Mouse (Mus musculus): Measurements from ENCODE around the gene Pdk2.

Pdk2 gene

DNA sequence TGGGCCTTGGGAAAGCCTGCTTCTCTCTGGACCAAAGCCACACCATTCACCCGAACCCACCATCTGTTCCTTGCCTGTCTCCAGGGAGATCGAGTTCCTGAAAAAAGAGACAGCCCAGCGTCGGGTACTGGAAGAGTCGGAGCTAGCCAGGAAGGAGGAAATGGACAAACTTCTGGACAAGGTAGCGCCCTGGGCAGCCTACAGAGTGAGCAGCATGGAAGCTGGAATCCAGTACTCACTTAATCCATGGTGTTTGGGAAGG, 36.3 kb downstream of the Pdk2 start:
- DNase-seq (ENCODE audit: inconsistent age in 2 of 2, low spot score in 1 of 2), result no peak

DNA sequence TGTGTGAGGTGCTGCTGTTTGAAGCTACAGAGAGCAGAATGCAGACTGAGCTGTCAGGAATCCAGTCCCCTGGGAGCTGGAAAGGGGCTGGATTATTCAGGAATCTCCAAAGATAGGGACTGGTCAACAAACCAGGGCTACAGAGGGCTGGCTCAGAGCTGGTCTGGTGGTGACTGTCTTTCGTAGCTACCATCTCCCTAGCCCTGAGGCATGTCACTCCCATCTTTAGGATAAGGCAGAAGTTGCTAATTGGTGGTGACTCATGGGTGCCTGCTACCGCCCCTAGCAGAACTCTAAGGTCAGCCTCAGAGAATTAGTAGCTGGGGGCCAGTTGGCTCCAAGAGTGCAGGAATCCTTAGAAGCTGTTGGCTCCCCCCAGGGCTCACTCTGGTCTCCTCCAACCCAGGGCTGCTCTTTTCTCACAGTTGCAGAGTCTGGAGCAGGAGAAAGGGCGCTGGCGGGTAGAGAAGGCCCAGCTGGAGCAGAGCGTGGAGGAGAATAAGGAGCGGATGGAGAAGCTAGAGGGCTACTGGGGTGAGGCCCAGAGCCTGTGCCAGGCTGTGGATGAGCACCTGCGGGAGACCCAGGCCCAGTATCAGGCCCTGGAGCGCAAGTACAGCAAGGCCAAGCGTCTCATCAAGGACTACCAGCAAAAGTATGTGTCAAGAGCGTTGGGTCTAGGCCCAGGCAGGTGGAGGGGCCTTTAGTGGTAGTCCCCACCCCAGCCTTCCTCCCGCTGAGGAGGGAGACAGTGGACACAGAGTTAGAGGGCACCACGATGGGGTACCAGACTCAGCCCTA, 36.8 kb downstream of the Pdk2 start:
- DNase-seq (ENCODE audit: inconsistent age in 2 of 2, low spot score in 1 of 2), result peak; percentile 35 to 61

DNA sequence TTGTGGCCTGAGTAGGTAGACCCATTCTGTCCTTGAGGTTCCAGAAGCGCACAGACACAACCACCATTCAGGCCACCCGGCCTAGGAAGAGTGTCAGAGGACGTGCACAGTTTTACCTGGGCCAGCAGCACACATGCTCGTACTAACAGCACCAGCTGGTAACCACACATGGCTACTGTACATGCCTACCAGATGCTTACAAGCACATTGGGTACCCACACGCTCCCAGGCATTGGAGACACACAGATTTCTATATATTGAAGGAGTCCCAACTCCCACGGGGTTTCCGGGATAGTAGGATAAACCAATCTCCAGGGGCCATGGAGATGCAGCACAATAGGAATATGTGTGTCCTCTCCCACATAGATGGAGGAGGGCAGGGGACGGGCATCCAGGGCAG, 38.4 kb downstream of the Pdk2 start:
- DNase-seq (ENCODE audit: inconsistent age in 2 of 2, low spot score in 1 of 2), result no peak

DNA sequence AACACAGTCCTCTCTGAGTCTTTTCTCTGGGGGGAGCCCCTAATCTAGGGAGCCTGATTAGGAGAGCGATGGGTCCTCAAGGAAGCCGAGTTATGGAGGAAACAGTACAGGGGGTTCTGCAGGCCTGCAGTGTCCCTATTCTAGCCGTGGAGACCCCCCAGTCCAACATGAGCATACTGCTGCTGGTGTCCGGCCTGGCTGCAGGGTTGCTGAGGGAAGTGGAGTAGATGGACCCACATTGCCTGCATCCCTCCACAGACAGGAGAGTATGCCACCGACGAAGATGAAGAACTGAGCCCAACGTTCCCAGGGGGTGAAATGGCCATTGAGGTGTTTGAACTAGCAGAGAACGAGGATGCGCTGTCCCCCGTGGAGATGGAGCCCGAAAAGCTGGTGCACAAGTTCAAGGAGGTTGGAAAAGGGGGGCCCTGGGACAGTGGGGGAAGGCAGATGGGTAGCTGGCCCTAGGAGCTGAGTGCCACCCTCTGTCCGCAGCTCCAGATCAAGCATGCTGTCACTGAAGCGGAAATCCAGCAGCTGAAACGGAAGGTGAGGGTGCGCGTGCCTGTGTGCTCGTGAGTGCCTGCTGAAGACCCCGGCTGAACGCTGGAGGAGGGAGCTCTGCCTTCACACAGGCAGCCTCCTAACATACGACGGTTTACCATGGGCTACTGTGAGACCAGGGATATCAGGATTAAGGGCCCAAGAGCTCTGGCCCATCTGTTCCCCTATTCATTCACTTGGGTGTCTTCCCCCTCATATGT, 39.4 kb downstream of the Pdk2 start:
- peak; percentile 19 to 31 for DNase-seq (ENCODE audit: inconsistent age in 2 of 2, low spot score in 1 of 2)

DNA sequence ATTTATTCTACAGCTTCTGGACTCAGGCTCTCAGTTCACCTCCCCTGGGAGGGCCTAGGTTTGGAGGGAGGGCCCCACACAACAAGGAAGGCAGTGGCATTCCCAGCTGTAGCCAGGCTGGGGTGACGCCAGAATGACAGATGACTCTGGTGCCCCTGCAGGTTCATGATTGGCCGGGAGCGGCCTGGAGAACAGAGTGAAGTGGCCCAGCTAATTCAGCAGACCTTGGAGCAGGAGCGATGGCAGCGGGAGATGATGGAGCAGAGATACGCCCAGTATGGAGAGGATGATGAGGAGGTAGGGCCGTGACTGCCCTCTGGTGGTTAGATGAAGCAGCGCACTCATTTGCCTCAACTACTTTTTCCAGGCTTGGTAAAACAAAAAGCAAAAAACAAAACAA, 40.1 kb downstream of the Pdk2 start:
- DNase-seq (ENCODE audit: inconsistent age in 2 of 2, low spot score in 1 of 2), result peak; percentile 88 to 93

DNA sequence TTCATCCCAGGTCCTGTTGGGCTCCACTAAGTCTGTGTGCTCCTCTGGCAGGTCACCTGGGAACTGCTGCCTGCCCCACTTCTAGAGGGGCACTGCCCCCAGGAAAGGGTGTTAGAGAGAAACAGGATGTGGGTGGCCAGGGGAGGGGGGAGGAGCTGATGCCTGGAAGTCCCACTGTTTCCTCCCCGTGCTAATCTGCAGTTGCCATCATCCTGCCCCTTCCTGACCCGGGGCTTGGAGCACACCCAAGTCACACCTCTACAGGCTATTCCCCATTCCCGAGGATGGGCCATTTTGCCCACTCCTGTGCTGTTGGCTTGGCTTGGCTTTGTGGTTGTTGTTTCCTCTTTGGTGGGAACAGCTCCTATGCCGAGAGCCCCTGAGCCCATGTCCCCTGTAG, 40.6 kb downstream of the Pdk2 start:
- peak; percentile 66 to 79 for DNase-seq (ENCODE audit: inconsistent age in 2 of 2, low spot score in 1 of 2)

DNA sequence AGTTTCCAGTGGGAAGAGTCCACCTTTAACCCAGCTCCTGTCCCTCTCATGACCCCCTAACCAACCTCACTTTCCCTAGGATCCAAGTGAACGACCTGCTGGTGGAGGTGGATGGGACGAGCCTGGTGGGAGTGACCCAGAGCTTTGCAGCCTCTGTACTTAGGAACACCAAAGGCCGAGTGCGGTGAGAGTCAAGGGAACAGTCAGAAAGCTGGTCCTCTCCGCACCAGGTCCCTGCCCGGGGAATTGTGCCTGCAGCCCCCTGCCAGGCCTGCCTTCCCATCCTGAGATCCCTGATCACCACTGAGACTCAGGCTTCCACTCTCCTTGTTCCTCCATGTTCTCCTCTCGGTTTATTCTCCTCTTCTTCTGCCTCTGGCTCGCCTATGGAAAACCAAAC, 41.0 kb downstream of the Pdk2 start:
- no peak for DNase-seq (ENCODE audit: inconsistent age in 2 of 2, low spot score in 1 of 2)

DNA sequence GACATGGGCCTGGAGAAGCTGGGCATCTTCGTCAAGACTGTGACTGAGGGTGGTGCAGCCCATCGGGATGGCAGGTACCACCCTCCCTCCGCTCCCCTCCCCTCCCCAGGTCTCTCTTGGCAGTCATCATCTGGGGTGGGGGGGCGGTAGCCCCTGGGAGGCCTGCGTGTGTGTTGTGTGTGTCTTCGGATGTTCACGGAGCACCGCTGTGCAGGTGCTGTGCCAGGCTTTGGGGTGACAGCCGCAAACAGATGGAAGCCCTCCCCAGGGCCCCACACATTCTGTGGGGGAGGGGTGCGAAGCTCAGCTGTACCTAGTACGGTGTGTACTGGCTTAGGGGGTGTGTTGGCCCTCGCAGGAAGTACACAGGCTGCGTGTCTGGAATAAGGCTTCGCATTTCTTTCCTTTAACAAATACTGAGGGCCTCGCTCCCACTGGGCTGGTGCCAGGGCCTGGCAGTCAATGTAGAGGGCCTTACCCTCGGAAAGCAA, 43.1 kb downstream of the Pdk2 start:
- peak; percentile 31 to 47 for DNase-seq (ENCODE audit: inconsistent age in 2 of 2, low spot score in 1 of 2)

DNA sequence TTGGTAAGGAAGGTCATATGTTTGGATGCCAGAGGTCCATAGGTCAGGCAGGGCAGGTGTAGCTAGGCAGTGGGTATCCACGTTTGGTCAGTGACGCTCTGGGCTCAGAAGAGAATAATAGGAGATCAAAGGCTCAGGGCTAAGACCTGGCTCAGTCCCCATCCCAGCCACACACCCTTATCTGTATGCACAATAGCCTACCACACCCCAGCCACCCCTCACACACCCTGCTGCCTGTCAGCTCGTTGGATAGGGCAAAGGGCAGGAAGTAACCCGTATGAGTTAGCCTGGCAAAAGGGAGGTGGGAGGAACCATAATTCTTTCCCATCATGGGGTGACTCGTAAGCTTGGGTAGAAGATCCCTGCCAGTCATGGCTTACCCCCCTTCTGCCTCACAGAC, 43.6 kb downstream of the Pdk2 start:
- peak in 1 of 2 experiments; percentile 26 for DNase-seq (ENCODE audit: inconsistent age in 2 of 2, low spot score in 1 of 2)

DNA sequence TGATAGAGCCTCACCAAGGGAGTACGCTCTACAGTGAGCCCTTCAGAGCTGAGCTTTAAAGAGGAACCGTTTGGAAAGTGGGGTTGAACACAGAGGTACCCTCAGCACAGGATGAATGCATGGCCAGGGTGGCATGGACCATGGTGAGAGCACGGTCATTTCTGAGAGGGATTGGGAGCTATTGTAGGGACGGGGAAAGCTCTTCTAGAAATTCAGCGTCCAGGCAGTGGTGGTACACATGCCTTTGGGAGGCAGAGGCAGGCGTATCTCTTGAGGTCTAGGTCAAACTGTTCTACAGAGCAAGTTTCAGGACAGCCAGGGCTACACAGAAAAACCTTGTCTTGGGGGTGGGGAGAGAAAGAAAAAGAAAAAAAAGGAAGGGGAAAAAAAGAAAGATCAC, 44.2 kb downstream of the Pdk2 start:
- DNase-seq (ENCODE audit: inconsistent age in 2 of 2, low spot score in 1 of 2), result peak in 1 of 2 experiments; percentile 28

DNA sequence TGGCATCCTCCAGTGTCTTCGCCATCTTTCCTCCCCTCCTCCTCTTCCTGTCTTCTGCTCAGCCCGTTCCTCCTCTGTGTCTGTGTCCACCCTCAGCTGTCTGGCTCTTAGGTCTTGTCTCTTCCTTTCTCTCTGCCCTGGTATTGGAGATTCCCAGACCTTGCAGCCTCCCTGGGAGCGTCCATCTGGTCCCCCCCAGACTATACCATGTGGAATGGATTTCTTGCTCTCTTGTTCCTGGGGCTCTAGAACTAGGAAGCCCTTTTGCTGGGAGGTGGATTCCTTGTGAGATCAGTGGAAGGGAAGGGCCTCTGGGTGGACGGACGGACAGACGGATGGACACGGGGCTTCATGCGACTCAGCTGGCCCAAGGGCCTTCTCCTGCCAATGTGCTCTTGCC, 45.1 kb downstream of the Pdk2 start:
- DNase-seq (ENCODE audit: inconsistent age in 2 of 2, low spot score in 1 of 2), result peak in 1 of 2 experiments; percentile 40

DNA sequence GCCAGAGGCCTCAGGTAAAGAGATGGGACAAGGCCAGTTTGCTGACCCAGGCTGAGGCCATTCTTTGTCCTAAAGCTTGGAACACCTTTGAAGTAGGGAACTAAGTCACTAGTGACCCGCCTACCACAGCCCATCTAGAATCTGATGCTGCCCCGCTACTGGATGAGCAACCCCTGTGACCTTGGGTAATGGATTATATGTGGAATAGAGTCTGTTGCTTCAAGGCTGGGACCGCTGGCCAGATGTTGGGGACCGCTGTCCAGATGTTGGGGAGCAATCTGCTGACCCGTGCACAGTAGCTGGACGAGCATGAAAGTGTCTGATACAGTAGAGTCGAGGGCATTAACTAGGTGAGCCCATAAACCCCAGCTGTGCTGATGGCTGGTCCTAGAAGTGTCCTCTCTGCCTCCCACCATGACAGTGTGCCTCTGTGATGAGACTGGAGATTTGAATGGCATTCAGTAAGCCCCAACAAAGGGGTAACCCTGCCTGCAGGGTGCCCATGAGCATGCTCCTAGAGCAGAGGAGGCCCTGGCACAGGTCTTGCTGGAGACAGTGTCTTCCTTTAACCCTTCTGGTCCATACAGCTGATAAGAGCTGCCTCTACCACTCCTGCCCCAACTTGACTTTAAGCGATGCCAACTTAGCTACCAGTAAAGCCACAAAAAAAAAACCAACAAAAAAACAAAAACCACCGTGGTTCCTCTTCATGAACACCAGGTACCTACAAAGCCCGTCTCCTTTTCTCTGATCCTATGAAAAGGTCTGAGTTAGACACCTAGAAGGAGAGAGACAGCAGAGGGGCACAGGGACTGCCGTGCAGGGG, 46.0 kb downstream of the Pdk2 start:
- peak in 1 of 2 experiments; percentile 57 for DNase-seq (ENCODE audit: inconsistent age in 2 of 2, low spot score in 1 of 2)

DNA sequence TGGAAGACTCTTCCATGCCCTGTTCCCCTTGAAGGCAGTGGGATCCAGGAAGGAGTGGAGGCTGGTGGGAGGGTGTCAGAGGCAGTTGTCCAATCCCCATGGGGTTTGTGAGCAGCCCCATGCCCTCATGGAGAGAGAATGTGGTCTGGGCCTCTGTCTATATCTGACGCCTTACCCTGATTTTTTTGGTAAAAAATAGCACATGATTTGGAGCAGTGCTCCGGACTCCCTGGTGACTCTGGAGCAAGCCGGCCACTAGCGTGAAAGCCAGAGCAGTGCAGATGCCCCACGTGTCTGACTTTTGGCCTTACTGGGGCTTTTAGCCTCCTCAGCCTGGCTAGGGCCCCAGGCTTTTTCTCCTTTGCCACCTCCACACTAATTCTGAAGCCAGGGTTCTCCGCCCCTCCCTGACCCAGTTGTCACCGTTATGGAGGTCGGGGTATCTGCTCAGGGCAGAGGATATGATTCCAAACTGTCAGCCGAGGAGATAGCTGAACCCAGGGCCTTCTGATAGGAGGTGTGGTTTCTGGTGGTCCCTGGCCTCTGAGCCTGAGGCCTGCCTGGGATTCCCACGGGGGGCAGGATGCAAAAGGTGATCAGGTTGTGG, 46.8 kb downstream of the Pdk2 start:
- DNase-seq (ENCODE audit: inconsistent age in 2 of 2, low spot score in 1 of 2), result peak; percentile 28 to 71

DNA sequence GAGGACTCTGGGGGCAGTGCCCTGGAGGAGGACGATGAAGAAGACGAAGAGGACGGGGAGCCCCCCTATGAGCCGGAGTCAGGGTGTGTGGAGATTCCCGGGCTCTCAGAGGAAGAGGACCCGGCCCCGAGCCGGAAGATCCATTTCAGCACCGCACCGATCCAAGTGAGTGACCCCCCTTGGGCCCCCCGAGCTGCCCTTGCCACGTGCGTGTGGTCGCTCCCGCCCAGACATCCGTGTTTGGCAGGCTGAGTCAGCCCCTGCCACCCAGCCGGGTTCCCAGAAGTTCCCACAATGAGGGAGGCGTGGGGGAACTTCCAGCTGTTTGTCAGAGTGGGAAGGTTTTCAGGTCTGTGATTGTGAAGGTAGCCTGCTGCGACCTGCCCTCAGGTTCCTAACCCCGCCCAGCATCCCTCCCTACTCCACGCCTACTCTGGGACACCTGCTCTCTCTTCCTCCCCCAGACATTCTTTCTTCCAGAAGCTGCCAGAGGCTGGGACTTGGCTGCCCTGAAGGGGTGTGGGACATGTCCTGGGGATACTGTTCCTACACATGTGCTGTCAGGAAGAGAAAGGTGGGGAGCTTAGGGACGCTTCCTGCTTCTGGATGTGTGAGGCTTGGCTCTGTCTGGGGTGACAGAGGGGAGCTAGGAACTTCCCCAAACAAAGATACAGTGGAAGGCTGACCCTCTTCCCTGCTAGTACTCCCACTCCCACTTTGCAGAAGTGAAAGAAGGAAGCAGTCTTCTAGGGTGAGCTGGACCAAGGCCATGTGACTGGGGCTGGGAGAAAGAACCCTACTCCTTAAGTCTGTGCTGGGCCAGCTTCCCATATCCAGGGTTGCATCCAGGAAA, 48.2 kb downstream of the Pdk2 start:
- peak; percentile 80 to 88 for DNase-seq (ENCODE audit: inconsistent age in 2 of 2, low spot score in 1 of 2)

DNA sequence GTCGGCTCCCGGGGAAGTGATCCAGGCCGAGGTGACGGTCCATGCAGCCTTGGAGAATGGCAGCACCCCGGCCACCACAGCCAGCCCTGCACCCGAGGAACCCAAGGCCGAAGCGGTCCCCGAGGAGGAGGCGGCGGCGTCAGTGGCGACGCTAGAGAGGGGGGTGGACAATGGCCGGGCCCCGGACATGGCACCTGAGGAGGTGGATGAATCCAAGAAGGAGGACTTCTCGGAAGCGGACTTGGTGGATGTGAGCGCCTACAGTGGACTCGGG, 48.7 kb downstream of the Pdk2 start:
- peak in 1 of 2 experiments; percentile 86 for DNase-seq (ENCODE audit: inconsistent age in 2 of 2, low spot score in 1 of 2)

DNA sequence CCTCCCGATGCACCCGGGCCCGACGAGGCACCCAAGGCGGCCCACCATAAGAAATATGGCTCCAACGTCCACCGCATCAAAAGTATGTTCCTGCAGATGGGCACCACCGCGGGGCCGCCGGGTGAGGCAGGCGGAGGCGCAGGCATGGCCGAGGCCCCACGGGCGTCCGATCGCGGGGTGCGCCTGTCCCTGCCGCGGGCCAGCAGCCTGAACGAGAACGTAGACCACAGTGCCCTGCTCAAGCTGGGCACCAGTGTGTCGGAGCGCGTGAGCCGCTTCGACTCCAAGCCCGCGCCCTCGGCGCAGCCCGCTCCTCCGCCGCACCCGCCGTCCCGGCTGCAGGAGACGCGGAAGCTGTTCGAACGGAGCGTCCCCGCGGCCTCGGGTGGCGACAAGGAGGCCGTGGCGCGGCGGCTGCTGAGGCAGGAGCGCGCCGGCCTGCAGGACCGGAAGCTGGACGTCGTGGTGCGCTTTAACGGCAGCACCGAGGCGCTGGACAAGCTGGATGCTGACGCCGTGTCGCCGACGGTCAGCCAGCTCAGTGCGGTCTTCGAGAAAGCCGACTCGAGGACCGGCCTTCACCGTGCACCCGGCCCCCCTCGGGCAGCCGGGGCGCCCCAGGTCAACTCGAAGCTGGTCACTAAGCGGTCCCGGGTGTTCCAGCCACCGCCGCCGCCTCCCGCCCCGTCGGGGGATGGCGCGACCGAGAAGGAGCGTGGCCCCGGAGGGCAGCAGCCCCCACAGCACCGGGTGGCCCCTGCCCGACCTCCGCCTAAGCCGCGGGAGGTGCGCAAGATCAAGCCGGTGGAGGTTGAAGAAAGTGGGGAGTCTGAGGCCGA, 49.3 kb downstream of the Pdk2 start:
- peak; percentile 71 to 88 for DNase-seq (ENCODE audit: inconsistent age in 2 of 2, low spot score in 1 of 2)

DNA sequence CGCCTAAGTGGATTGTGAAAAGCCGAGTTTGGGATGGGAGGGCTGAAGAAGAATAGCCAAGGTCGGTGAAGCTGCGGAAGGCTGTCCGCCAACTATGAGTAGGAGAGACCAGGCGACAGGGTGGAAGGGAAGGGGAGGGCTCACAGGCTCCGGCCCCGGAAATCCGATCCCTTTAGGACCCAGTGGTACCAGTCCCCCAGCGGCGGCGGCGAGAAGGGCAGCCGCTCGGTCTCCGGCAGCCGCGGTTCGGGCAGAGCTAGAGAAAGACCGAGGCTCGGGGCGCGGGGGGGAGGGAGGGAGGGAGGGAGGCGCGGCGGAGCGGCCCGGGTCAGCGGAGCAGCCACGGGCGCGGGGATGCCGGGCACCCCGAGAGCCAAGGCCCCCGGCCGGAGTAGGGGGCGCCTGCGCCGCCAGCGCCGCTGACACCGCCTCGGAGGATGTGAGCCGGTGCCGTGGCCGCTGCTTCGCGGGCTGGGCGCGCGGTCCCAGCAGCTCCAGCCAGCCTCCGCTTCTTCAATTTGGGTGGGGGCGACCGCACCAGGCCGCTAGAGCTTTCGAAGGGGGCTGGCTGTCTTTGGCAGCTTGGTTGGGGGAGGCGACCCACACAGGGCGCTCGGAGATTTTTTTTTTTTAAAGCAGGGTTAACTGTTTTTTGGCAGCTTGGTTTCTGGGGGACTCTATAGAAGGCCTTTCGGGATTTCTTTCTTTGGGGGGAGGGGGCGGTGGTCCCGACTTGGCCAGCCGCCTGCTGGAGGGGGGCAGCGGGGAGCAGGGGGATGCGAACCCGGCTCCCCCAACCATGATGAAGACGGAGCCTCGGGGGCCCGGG, 50.2 kb downstream of the Pdk2 start, which contains the start of gene Ppp1r9b:
TSS of gene Ppp1r9b (plus strand) at position 287 of the 829 bp plus-strand sequence.
- peak; percentile 95 to 98 for DNase-seq (ENCODE audit: inconsistent age in 2 of 2, low spot score in 1 of 2)

DNA sequence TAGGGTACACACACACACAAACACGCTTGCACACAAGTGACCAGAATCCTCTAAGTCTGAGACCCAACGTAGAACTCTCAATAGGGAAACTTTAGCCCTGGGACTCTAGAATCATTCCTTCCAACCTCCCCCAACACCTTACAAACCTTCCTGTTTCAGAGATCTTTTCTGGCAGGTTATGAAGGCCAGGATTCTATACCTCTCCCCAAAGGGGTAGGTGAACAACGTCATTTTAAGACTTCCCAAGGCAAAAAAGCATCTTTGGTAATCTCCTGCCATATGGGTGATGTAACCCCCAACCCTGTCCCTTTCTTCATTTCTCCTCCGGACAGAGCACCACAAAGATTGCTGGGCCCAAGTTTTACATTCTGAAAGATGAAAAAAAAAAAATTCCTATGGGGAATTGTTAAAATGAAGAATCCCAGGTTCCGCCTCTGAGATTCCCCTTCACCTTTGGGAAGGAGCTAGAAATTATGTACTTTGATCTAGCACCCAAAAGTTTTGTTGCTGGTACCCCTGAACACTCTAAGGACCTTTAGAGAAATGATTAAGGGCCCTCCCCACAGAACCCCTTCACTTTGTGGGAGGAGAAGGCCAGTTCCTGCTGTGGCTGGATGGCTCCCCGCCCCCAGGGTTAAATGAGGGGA, 50.9 kb downstream of the Pdk2 start:
- DNase-seq (ENCODE audit: inconsistent age in 2 of 2, low spot score in 1 of 2), result no peak

Data from adrenal gland, adult (tissue).